Mouse (Mus musculus): ENCODE measurements around the gene Chchd1.

DNA sequence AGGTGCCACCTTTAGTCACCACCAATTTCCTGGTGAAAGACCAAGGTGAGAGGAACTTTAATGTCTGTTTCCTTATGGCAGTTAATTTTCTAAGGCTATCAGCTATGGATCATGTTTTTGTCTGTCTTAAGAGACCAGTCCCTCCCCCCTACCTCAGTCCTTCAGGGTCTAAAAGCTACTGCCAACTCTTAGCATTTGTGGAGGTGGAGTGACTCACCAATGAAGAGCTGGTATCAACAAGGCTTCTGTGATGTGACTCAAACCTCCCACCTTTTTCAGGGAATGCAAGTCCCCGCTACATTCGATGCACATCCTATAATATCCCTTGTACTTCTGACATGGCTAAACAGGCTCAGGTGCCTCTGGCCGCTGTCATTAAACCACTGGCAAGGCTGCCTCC, 16.2 kb upstream of the Chchd1 start:
- TF ChIP-seq CTCF (conservative IDR thresholded peaks at IDR 0.05; ENCODE audit: insufficient read depth, insufficient read length, low read depth, low read length): no peak
- no peak for TF ChIP-seq POLR2A (IDR thresholded peaks at IDR 0.05; ENCODE audit: low read depth, low read length)
